Mouse (Mus musculus) right cerebral cortex, adult 2 months (tissue): ENCODE data around the gene Olfr1245.
"Not testable (repeated sequence)": the region's sequence is repeated elsewhere in the genome, so short reads cannot be mapped to it uniquely, and the experiment has no call there.

Experiments
- DNase-seq, 2 experiments: peaks; one replicate each; pipeline ENCODE4 v3.0.0; 2021 to 2022; ENCODE audit warnings: low spot score in 2 of 2

Olfr1245 gene

GRCm38 (mm10) chr2:89578347-89578746 lies at the start of gene Olfr1245:
Gene Olfr1245 (minus strand): TSS chr2:89578447.
- DNase-seq = no peak

- not testable (repeated sequence) for DNase-seq
Observed at GRCm38 (mm10) chr2:89618145-89618544, 39.9 kb upstream of the Olfr1245 start, which contains the start of gene Olfr1248. Gene Olfr1248 (minus strand): TSS chr2:89618245.

- DNase-seq = no peak
Observed at GRCm38 (mm10) chr2:89614030-89614429, 35.8 kb upstream of the Olfr1245 start, which contains the start of gene Olfr1247. Gene Olfr1247 (minus strand): TSS chr2:89614130.

GRCm38 (mm10) chr2:89593057-89593456 lies 14.8 kb upstream of the Olfr1245 start, which contains the start of gene Olfr1246:
Gene Olfr1246 (minus strand): TSS chr2:89593157.
- no peak for DNase-seq

GRCm38 (mm10) chr2:89562706-89563105 lies 15.5 kb downstream of the Olfr1245 start:
- DNase-seq = not testable (repeated sequence)

GRCm38 (mm10) chr2:89544516-89544915 lies 33.7 kb downstream of the Olfr1245 start:
- no peak for DNase-seq

GRCm38 (mm10) chr2:89539923-89540322 lies 38.3 kb downstream of the Olfr1245 start:
- peak in 1 of 2 experiments; percentile 15 for DNase-seq

- DNase-seq = no peak
Observed at GRCm38 (mm10) chr2:89531387-89531786, 46.9 kb downstream of the Olfr1245 start, which contains the start of gene Olfr1243. Gene Olfr1243 (minus strand): TSS chr2:89531487.
